Mouse (Mus musculus) left cerebral cortex, adult 18-20 months (tissue): ENCODE measurements at regions not wholly inside any gene's neighbourhood (a gene's known extent, or its start where the extent isn't known, plus 50 kb on each side); places are given as distances from the start of the nearest gene placed in this dataset.

Experiments used
- DNase-seq, 2 experiments: peaks; one replicate each; pipeline ENCODE4 v3.0.0; 2021 to 2022; ENCODE audit warnings: low spot score in 2 of 2, mixed read lengths in 1 of 2

DNA sequence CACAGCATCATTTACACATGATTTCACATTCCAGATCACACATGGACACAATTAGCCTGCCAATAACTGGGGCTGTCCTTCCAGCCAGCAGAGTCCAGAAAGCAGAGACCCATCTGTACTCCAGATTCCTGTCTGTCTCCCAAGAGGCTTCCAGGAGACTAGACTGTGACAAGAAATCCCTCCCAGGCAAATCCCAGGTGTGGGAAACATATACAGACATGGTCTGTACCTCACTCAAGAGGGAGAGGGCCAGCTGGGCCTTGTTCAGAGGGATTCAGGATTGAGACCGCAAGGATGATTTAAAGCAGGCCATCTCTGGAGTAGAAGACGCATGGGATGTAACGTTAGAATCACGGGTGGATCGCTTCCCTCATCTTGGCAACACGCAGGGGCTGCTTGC lies 182.7 kb upstream of the Prr30 start:
- no peak for DNase-seq

DNA sequence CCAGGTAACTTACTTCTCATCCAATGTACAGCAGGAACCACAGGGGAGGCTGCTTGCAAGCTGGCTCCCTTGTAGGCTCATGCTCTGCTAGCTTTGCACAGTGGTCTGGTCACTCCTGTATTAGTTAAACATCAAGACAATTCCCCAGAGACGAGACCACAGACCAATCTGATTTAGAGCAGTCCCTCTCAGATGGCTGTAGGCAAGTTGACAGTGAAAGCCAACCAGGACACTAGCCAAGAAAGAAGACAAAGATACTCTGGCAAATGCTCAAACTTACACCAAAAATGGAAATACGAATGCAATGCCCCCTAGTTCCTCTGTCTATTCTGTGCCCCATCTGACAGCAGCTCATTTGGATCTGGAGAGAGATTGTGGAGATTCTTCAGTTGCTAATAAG lies 181.8 kb upstream of the Prr30 start:
- no peak for DNase-seq

DNA sequence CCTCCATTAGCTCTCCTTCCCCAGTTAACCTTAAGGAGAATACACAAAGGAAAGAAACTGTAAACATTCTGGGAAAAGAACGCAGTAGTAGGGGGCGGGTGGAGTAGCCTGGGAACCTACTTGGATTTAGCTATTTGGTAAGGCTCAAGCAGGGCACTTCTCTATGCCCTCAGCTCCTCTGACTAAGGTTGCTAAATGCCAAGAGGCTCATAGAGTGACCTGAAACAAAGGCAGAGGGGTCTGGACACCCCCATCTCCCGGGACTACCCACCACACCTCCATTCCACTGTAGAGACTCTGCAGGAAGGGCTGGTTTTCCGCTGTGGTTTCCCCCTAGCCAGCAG lies 179.5 kb upstream of the Prr30 start:
- no peak for DNase-seq

DNA sequence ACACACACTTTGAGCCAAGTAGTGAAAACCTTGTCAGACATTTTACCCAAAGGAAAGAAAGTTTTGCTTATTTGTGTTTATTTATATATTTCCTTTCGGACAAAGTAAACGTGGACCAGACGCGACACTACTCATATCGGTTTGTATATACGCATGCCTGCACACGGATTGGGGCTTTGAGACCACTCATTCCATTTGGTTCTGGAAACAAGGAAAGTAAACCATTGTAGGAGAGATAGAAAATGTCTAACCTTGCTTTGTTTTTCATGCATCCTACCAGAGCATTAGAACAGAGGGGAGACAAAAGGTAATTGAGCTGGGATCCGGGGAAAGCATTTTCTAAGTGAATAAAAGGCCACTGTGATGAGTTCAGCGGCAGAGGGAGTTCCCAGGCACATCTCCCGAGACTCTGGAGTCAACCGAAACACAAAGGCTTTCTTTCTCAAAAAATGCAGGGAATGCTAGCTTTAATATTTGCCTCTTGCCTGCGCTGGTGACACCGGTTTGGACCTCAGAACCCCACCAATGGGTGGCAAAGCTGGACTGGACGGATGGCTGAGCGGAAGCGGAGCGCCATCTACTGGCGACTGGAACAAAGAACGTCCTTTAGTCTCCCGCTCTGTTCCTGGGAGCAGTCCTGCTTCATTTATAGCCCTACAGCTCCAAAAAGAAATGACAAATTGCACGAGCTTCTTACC lies 179.0 kb upstream of the Prr30 start:
- DNase-seq, result peak; percentile 81 to 85

DNA sequence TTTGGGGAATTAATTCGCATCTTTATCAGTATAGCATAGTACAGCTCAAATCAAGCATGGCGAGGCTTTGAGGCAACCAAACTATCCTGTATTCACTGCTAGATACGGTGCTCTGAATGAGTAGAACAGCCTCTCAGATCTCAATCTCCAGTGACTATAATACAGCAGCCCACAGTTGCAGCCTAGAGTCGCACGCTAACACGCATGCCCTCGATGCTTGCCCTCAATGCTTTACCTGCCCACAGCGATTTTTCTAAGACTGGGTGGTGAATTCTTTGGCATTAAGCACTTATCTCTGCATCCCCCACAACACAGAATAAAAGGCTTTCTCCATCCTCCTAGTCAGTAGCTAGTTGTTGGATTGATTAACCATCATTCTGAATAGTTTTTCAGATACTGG lies 178.4 kb upstream of the Prr30 start:
- DNase-seq, result no peak

DNA sequence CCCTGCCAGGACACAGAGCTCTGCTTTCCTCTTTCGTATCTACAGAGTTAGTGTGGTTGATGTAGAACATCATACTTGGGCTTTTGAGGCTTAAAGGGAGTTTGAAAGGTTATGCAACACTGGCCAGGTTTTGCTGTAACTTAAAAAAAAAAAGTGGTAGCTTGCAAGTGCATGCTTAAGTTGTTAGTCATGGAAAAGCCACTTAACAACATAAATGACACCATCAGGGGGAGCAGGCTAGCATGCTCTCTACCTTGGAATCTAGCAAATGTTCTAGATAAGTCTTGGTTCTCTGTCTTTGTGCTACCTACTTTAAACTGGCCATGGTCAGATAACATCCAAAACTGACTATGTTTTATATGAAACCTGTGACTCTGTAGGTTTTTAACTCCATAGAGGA lies 176.6 kb upstream of the Prr30 start:
- DNase-seq, result no peak

DNA sequence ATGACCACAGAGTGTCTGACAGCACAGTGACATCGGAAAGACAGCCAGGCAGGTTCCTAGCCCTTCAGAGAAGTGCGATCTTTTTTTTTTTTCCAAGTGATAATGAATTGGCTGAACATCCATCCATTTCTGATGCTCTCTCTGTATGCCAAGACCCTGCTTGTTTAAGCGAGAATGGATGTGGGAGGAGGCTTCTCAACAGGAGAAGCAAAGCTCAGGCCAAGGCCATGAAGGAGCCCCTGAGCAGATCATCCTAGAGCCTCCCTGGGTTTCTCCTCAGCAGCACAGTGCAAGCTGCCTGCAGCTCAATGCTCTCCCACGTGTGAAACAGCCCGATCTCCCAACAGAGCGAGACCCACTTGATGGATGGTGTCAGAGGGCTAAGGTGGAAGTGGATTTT lies 175.7 kb upstream of the Prr30 start:
- DNase-seq, result no peak

DNA sequence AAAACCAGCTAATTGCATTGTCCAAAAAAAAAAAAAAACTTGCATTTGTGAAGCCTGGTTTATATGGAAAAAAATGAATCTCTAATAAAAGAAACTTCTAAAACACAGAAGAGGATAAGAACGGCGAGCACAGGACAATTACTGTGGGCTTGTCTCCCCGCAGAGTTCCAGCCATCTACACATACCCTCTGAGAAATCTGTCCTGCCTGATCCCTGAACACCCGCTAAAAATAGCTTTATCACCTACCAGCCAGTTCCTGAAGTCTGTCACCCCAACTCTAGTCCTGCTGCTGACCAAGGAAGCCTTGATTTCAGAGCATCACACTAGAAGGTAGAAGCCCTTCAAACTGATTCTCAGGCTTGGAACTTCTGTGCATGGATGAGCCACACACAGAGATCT lies 173.7 kb upstream of the Prr30 start:
- no peak for DNase-seq

DNA sequence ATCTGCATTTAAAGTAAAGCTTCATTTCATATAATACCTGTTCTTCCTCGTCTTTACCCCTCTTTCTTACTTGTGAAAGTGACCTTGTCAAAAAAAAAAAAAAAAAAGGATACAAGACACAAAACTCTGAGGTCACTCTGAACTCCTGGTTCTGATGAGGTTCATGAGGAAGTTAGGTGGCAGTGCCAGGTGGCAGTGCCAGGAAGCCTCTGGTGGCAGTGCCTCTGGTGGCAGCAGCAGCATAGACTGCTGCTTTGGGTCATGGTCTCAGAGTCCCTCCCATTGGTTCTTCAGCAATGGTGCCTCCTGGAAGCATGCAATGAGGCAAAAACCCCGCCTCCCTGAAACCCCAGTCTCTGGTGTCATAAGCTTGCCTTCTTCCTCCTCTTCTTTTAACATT lies 159.7 kb upstream of the Prr30 start:
- DNase-seq, result no peak

DNA sequence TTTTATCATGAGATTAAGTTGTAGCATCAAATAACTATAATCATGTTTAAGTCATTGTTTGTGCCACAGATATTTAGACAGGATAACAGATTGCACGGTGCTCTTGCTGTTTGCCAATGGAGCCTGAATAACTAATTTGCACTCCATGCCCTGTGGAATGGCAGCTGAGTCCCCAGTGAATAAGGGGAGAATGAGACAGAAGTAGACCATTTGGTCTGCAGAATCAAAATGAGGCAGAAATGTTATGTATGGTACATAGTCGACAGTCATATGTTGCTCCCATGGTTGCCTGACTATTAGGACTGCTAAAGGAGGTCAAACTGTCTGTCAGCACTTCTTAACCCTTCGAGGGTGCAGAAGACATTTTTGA lies 152.9 kb upstream of the Prr30 start:
- DNase-seq, result no peak

DNA sequence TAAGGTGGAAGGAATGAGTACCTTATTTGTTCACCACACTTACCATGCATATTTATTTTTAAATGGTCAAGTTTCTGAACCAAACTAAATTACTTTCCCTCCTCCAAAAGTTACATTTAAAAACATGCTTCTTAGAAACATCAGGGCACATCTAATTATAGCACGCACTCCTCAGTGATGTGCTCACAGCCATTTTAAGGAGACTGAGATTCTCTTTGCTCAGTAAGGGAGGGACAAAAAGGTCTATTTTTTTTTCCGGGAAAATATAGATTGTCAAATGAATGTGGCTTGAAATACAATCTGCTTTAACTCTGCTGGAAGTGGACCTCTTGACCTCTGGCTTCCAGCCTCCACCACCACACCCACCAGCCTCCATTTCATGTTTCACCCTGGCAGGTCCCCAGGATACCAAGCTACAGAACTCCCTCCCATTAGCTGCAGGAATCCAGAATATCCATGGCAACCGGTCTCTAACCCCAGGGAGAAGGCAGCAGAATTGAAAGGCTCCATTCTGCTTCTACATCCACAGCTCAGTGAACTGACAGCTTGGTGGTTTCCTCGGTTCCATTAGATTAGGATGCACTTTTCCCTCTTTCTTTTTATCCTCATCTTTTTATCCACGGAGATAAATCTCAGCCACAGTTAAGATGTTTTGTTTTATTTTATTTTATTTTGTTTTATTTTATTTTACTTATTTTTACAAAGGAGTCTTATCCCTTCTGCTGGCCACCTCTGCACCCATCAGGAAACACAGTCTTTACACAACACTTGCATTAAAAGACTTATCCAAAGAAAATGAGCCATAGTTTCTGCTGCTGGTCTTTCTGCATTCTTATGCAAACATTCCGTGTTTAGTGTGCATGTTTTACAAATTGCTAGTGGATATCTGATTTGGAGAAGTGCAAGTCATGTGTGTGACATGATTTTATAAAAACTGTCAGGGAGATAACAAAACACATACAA lies 152.2 kb upstream of the Prr30 start:
- DNase-seq, result peak; percentile 5 to 12

DNA sequence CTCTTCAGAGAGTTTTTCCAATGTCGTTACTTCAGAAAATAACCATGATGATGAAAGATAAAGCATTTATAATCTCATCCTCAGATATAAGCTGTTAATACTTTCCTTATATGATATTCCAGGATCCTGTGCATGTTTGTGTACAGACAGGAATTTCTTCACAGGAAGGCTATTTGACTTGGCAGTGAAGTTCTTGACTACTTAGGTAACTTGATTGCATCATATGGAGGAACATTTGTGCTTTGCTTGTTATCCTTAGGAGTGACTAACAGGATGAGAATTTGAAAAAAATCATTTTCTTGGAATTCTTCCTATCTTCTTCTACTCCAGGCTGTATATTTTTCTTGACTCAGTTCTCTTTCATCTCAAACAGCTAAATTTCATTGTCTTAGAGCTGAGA lies 140.2 kb upstream of the Prr30 start:
- no peak for DNase-seq

DNA sequence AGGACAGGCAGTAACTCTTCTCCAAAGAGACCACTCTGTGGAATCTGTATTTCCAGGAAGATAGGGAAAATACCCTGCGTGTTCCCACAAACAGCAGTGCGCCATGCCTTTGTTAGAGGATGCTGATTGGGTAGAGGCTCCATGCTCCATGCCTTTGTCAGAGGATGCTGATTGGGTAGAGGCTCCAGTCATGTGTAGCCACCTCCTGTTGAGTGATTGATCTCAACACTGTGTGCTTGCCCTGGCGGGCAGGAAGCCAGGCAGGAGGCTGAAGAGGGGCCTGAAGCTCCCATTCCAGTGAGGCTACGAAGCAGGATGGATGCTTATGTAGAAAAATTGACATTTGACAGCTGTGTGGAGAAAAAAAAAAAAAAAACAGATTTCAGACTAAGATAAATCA lies 131.9 kb upstream of the Prr30 start:
- no peak for DNase-seq

DNA sequence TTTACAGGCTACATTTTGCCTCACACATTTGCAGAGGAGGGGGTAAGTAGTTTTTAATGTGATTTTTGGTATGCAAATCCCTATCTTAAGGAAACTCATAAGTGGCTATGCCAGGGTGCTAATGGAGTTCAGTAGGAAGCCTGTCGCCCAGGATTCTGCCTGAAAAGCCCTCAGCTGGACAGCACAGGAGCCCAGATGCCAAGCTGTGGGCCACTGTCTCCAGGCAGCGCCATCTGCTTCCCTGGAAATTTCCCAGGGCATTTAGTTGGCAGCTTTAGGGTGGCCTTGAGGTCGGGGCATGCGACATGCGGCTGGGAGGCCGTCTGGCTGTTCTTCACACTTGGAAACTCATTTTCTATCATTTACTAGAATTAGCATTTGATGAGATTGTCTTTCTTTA lies 127.3 kb upstream of the Prr30 start:
- no peak for DNase-seq

DNA sequence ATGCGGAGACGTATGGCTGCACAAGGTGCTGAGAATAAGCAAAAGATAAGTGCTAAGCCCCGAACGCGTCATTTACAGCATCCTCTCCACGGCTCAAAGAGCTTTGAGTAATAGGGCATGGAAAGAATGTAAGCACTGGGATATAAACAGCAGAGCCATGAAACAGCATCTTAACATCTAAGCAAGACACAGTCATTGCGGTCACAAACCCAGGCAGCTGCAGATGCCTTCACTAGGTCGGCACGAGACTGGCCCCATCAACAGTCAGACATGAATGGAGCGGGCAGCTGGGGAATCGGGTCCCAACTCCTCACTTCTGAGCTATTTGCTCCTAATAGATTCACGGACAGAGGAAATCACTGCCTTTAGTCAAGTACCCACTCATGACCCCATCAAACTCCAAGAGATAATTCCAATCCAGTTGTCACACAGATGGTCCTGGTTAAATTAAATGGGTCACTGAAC lies 126.4 kb upstream of the Prr30 start:
- DNase-seq, result no peak

DNA sequence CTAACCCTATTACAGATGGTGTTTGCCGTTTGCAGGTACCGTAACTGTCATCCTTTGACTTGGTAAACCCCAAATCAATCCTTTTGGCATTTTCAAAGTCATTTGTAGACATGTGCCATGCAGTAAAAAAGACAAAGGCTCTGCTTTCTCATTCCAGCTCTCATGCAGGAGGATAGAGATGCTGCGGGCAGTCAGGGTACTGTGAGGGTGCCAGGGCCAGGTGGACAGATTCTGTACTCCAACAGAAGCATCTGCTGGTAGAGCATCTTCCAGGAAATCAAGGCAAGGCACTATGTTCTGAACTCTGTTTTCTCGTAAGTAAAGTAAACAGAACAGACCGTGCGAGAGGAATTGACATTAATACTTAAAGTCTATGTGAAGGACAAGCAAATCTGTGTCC lies 123.2 kb upstream of the Prr30 start:
- no peak for DNase-seq

DNA sequence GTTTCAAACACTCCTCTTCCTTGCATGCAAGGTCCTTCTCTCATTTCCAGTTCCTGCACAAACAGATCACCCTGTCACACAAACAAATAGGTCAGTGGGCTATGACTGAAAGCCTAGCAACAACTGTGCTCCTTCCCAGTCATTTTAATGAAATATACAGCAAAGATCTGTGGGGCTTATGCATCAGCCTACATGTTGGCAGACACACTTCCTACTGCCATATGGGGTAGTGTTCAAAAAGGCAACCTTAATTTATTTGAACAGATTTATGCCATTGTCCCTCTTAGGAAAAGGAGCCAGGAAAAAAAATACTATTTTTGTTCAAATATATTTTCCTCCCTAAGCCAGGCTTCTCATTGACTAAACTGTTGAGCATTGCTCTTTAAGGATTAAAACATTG lies 107.8 kb upstream of the Prr30 start:
- DNase-seq, result no peak

DNA sequence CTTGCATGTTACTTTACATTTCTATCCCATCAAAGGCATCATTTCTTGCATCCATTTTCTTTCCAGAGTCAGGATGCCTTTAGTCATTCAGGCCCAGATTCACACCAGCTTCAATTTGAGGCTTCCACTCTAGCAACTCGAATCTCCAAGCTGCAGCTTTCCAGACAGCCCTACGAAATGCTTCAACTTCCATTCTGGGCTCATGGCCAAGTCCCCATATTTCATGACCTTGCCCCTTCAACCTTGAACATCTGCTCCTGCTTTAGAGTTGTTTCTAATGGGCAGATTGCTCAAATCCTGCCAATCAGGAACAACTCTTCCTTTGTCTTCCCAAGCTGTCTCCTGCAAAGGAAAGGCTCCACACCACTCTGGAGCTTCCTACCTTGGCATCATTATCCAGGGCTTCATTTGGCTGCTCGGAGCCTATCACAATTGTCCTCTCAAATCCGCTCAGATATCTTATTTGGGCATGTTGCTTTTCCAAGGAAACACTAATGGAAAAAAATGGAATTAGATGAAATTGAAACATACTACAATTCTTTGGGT lies 104.4 kb upstream of the Prr30 start:
- no peak for DNase-seq

DNA sequence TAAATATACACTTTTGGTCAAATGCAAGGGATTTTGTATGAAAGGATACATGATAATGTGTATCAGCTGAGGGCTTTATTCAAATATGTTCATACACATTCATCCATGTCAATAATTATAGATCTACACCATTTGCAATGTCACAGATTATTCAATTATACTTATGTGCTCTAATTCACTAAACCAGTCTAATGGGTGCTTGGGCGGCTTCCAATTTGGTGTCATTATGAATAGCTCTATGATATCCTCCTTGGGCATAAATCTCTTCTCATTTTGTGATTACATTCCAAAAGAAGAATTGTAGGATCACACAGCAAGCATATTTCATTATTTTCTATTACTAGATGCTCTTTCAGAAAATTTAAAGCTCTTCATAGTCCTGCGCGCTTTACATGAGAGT lies 97.7 kb upstream of the Prr30 start:
- DNase-seq, result no peak

DNA sequence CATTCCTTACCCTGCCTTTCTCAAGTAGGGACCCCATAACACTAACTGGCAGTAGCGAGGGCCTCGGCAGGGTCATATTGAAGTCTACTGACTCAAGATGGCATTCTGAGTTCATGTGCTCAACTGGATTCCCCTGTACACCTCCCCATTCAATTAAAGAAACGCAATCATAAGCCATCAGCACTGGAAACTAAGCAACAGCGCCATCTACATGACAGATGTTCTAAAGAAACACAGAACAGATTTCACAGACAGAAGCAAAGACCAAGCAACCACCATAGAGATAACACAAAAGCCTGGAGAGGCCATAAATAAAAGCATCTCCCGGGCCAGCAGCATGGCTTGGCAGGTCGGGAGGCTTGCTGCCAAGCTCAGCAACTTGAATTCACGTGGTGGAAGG lies 94.6 kb upstream of the Prr30 start:
- peak; percentile 39 to 54 for DNase-seq

DNA sequence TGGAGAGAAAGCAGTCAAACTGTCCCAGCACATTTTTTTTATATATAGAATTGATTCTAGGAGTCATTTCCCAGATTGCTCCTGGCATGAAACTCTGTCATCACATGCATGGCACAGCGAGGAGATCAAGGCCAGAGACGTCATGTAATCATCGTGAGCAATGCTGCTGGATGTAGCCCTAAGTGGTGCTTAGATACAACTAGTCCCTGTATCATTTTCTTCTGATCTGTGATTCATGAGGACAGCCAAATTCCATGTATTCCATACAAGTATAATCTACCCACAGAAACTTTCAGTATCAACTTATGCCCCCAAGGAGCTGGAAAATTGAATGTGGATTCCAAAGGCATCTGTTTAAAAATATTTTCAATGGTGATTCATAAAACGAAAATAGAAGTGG lies 87.6 kb upstream of the Prr30 start:
- no peak for DNase-seq

DNA sequence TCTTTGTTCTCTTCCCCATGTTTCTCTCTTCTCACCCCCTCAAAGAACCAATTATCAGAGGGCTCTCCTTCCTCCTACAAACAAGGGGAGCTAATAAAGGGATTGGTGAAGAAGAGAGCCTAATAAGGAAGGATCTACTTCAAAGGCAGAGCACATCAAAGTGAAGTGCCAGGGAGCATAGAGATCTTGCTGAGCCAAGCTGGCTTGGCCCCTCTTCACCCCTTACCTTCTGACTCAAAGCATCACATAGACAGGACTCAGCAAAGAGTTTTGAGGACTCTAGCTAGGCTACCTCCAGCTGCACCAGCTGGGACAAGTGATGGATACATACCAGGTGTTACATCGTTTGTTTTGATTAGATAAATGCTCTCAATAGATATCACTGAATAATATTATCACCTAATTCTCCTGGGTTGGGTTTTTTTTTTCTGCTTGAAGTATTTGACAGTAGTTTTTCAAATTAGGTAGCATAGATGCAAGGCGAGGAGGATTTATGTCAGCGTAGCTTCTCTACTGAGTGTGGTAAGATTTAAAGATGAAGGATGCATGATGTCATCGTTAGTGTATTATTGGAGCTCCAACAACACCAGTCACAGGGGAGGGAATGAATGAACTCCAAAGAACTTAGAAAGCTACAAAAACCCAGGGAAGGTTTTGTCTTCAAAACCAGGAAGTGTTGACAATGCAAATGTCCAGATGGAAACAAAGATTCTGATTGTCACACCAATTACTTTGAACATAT lies 69.1 kb upstream of the Prr30 start:
- DNase-seq, result no peak
